Mouse (Mus musculus) heart, postnatal 0 days (tissue): ENCODE data around the gene Vwa8. TPM values are rescaled to one million over a fixed set of nuclear protein-coding genes. Genes with fewer than 3 reads are reported as not detected.

Experiments used
- ATAC-seq: fragments of 200-750 bp; cut with Nextera tagmentation; 2 replicates; pipeline ENCODE4 v1.8.0; 2017; ENCODE audit warnings: low read depth, moderate number of reproducible peaks, moderate library complexity; ENCODE audit not compliant: insufficient read depth
- DNase-seq: peaks from one replicate; pipeline ENCODE4 v3.0.0-alpha.2; 2016; ENCODE audit warnings: low spot score
- H3K27ac ChIP-seq: fragments of 300-500 bp; sonication (generic); 2 replicates; pipeline ENCODE4 v1.5.1; 2014; ENCODE audit warnings: low read depth, mild to moderate bottlenecking
- H3K27me3 ChIP-seq: fragments of 300-500 bp; sonication (generic); 2 replicates; pipeline ENCODE4 v1.6.1; 2014; ENCODE audit warnings: low read length, mixed read lengths; ENCODE audit not compliant: control insufficient read depth, insufficient read depth
- H3K36me3 ChIP-seq: fragments of 300-500 bp; sonication (generic); replicated peaks from 2 replicates; pipeline ENCODE4 v1.6.1; 2014; ENCODE audit warnings: low read length, mixed read lengths; ENCODE audit not compliant: control insufficient read depth, insufficient read depth
- H3K4me1 ChIP-seq: fragments of 300-500 bp; sonication (generic); 2 replicates; pipeline ENCODE4 v1.6.1; 2014; ENCODE audit warnings: antibody characterized with exemption; ENCODE audit not compliant: control insufficient read depth, insufficient read depth
- H3K4me2 ChIP-seq: fragments of 300-500 bp; sonication (generic); 2 replicates; pipeline ENCODE4 v1.6.1; 2014; ENCODE audit warnings: low read depth, mild to moderate bottlenecking, low read length, moderate library complexity
- H3K4me3 ChIP-seq: fragments of 300-500 bp; sonication (generic); 2 replicates; pipeline ENCODE4 v1.5.1; 2014; ENCODE audit warnings: low read depth, low read length
- H3K9ac ChIP-seq: fragments of 300-500 bp; sonication (generic); replicated peaks from 2 replicates; pipeline ENCODE4 v1.6.1; 2014; ENCODE audit warnings: low read depth, low read length, mixed read lengths
- H3K9me3 ChIP-seq: fragments of 300-500 bp; sonication (generic); replicated peaks from 2 replicates; pipeline ENCODE4 v1.6.1; 2016; ENCODE audit warnings: low read length; ENCODE audit not compliant: control insufficient read depth
- CTCF ChIP-seq: IDR thresholded peaks from 2 replicates; pipeline ENCODE4 v1.5.1; 2016; ENCODE audit warnings: antibody characterized with exemption, control low read depth, low read depth
- EP300 ChIP-seq: IDR thresholded peaks from 2 replicates; pipeline ENCODE4 v1.6.1; 2016; ENCODE audit warnings: antibody characterized with exemption, low read depth
- WGBS: fragments of 180-500 bp; shearing (Covaris S2); extraction: QIAGEN DNeasy Blood & Tissue Kit; methylation state at CpG from one replicate; pipeline ENCODE4 v1.1.7; 2014; 5-methylcytosine and 5-hydroxymethylcytosine counted together
- polyA plus RNA-seq: library from polyadenylated mRNA; unstranded; fragments of >200 nt; fragmentation: Nextera tagmentation; extraction: Ambion mirVana; gene quantifications from 2 replicates; pipeline ENCODE4 v1.2.1, GENCODE M21; 2015
- total RNA-seq: library from RNA; depleted of rRNA; stranded (reverse); fragments of >200 nt; gene quantifications from 2 replicates; pipeline ENCODE4 v1.2.3, GENCODE M21; 2014; ENCODE audit warnings: low replicate concordance

Gene Vwa8
- total and polyA plus RNA-seq, 2 experiments from 2014 or later, result 36.2 to 78.8 TPM

- H3K4me3 ChIP-seq, result peak overlapping the region; percentile 60
- no peaks in the 10 kb centered on the region for H3K36me3 ChIP-seq
- peak overlapping the region; percentile 74 for H3K9ac ChIP-seq
- H3K4me1 ChIP-seq, result peaks cover 16% of the 10 kb centered on the region
- no peaks in the 10 kb centered on the region for H3K9me3 ChIP-seq
- under 1% methylated on average over 3 of the region's 3 CpGs for WGBS
- DNase-seq, result peak; percentile 29
- ATAC-seq, result no peak
- peak overlapping the region; percentile 59 for H3K4me2 ChIP-seq
- no peaks in the 10 kb centered on the region for H3K27me3 ChIP-seq
- peak overlapping the region; percentile 89 for H3K27ac ChIP-seq
- TF ChIP-seq CTCF, result no peak
- no peak for TF ChIP-seq EP300
Measured at GRCm38 (mm10) chr14:78848477-78848876, 375 bp upstream of the Vwa8 start.

DNA sequence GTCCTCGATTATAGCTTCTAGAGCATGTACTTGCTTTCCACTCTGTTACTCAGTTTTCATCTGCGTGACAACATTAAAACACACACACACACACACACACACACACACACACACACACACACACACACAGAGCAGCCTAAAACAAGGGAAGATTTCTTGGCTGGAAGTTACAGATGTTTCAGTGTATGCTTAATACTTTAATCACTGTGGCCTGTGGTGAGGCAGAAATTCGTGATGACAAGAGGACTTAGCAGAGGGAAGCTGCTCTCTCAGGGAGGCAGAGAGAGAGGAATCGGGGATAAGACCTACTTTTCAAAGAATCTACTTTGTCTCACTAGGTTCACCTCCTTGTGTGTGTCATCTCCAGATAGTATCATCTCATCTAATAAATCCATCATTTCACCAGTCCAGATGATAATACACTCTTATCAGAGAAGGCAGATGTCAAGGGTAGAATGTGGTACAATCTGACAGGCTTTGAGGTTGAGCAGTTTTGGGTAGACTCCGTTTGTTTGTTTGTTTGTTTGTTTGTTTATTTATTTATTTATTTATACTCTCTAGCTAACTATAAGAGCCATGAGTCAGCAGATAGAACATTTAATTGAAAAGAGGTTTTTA is 1.2 kb downstream of the Vwa8 start:
- Histone ChIP-seq H3K4me1 (peaks cover 16% of the 10 kb centered on the region), H3K4me3 (peak overlapping the region; percentile 60), H3K27ac (peak overlapping the region; percentile 89), H3K27me3 (no peaks in the 10 kb centered on the region), H3K9ac (no peak overlapping the region; the same call in 1 of the 2 replicates), H3K36me3 (no peaks in the 10 kb centered on the region), H3K9me3 (no peaks in the 10 kb centered on the region), H3K4me2 (peak overlapping the region; percentile 59)
- TF ChIP-seq EP300 (no peak), CTCF (no peak)
- DNase-seq, result no peak
- no peak for ATAC-seq
- WGBS, result 39% methylated on average over 5 of the region's 5 CpGs

- Histone ChIP-seq H3K4me3 (no peak overlapping the region), H3K9me3 (no peaks in the 10 kb centered on the region), H3K36me3 (no peaks in the 10 kb centered on the region), H3K4me2 (peak overlapping the region; percentile 5; the same call in 1 of the 2 replicates), H3K27me3 (no peaks in the 10 kb centered on the region), H3K9ac (no peak overlapping the region), H3K27ac (peak overlapping the region; percentile 76), H3K4me1 (peaks cover 16% of the 10 kb centered on the region)
- ATAC-seq, result peak; percentile 21; the same call in 1 of the 2 replicates
- peak; percentile 33 for DNase-seq
- 16% methylated on average over 8 of the region's 8 CpGs for WGBS
- no peak for TF ChIP-seq CTCF
- no peak for TF ChIP-seq EP300
Measured at GRCm38 (mm10) chr14:78850666-78851065, 1.8 kb downstream of the Vwa8 start.

DNA sequence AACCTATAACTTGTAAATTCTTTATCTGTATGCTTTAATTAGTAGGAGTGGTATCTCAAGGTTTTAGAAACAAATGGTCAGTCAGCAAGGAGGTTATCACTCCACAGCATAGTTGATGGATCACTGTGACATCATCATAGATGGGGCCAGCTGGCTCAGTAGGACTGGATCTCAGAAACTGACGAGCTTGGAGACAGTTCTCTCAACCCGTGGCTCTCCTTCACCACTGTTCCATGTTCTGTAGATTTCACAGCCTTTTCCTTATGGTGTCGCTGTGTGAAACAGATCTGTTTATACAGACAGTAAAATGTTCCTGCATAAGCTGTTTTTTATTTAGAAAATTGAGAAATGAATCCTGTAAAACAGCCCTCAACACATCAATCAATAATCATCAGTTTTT is 2.5 kb downstream of the Vwa8 start:
- TF ChIP-seq CTCF (no peak), EP300 (no peak)
- H3K4me2 ChIP-seq, result no peak overlapping the region
- WGBS, result 52% methylated on average over 3 of the region's 3 CpGs

DNA sequence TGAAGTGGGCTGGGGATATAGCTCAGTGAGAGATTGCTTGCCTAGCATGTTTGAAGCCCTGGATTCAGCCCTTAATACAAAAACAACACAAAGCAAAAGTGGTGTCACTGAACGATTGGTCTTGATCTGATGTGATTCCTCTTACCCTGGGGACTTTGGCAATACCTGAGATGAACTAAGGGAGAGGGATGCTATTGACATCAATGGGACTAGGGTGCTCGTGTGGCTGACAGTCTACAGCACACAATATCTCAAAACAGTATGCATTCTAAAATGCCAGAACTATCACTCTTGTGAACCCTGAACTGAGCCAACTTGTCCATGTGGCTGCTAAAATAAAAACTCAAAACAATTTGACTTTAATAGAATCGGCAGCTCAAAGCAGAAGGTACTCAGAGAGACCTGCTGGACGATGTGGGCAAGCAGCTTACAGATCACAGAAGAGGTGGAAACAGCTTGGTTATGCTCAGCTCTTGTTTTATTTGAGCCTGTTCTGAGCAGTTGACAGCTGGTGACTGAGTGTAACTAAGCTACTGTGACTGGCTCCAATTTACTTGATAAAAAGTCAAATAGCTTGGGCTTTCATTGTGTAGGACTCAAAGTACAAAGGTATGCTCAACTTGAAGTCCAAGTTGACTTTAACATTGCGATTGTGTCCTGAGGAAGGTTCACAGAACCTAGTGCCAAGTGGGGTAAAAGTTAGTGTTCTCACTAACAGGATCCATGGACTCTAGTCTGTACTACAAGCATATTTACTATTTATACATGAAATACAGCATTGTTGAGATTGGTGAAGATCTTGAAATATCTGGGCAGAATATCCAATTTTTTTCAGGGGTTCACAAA is 3.8 kb downstream of the Vwa8 start:
- DNase-seq (no peak), ATAC-seq (no peak)
- Histone ChIP-seq H3K4me3 (no peak overlapping the region), H3K27ac (peak overlapping the region; percentile 54), H3K9ac (no peak overlapping the region), H3K4me1 (peaks cover 16% of the 10 kb centered on the region), H3K9me3 (no peaks in the 10 kb centered on the region), H3K27me3 (no peaks in the 10 kb centered on the region), H3K4me2 (no peak overlapping the region), H3K36me3 (no peaks in the 10 kb centered on the region)
- WGBS, result 52% methylated on average over 5 of the region's 5 CpGs
- TF ChIP-seq EP300, result no peak
- no peak for TF ChIP-seq CTCF

More for the DNA sequence above, 2.5 kb downstream of the Vwa8 start:
- peaks cover 16% of the 10 kb centered on the region for H3K4me1 ChIP-seq
- no peaks in the 10 kb centered on the region for H3K36me3 ChIP-seq
- no peak for DNase-seq
- ATAC-seq, result no peak
- no peak overlapping the region for H3K4me3 ChIP-seq
- H3K27ac ChIP-seq, result peak overlapping the region; percentile 76
- no peak overlapping the region for H3K9ac ChIP-seq
- no peaks in the 10 kb centered on the region for H3K27me3 ChIP-seq
- H3K9me3 ChIP-seq, result no peaks in the 10 kb centered on the region
